Mouse (Mus musculus): ENCODE measurements around the gene Oas1e.

GRCm38 (mm10) chr5:120803596-120803995 is 8.3 kb upstream of the Oas1e start:
- TF ChIP-seq CTCF (IDR thresholded peaks at IDR 0.05) (no peak), EP300 (IDR thresholded peaks at IDR 0.05) (no peak)

All from lung, postnatal 0 days (tissue).